Mouse (Mus musculus): ENCODE results near the gene Casc3.

GRCm38 (mm10) chr11:98795714-98796514 is 8.8 kb upstream of the Casc3 start:
- no peak; the same call in 1 of the 2 replicates for TF ChIP-seq POLR2A (IDR thresholded peaks at IDR 0.05; ENCODE audit: low read depth, low read length)
- no peak for TF ChIP-seq CTCF (IDR thresholded peaks at IDR 0.05; ENCODE audit: extremely low read depth, insufficient read depth, insufficient read length, insufficient replicate concordance)

Data from spleen, adult 2 months (tissue).